Mouse (Mus musculus) neural tube, embryonic 11.5 days (tissue): ENCODE data around the gene D930020B18Rik. TPM values are rescaled to one million over a fixed set of nuclear protein-coding genes. Genes with fewer than 3 reads are reported as not detected.

ENCODE experiments used
- ATAC-seq: fragments of 200-750 bp; cut with Nextera tagmentation; 2 replicates; pipeline ENCODE4 v1.8.0; 2017; ENCODE audit warnings: moderate number of reproducible peaks, mild to moderate bottlenecking, moderate TSS enrichment, moderate library complexity; ENCODE audit not compliant: insufficient read depth, low FRiP score, low TSS enrichment
- DNase-seq: peaks from one replicate; pipeline ENCODE4 v3.0.0-alpha.2; 2015; ENCODE audit warnings: low spot score
- H3K27ac ChIP-seq: fragments of 300-500 bp; sonication (generic); 2 replicates; pipeline ENCODE4 v1.5.1; 2014; ENCODE audit warnings: low read depth, mild to moderate bottlenecking, low read length
- H3K27me3 ChIP-seq: fragments of 300-500 bp; sonication (generic); 2 replicates; pipeline ENCODE4 v1.6.1; 2014; ENCODE audit warnings: mild to moderate bottlenecking, low read length, mixed read lengths; ENCODE audit not compliant: control insufficient read depth, insufficient read depth
- H3K36me3 ChIP-seq: fragments of 300-500 bp; sonication (generic); 2 replicates; pipeline ENCODE4 v1.6.1; 2014; ENCODE audit warnings: mild to moderate bottlenecking, low read length, moderate library complexity, mixed read lengths; ENCODE audit not compliant: control insufficient read depth, insufficient read depth
- H3K4me1 ChIP-seq: fragments of 300-500 bp; sonication (generic); 2 replicates; pipeline ENCODE4 v1.6.1; 2014; ENCODE audit warnings: low read length, mixed read lengths; ENCODE audit not compliant: control insufficient read depth, insufficient read depth
- H3K4me2 ChIP-seq: fragments of 300-500 bp; sonication (generic); 2 replicates; pipeline ENCODE4 v1.6.1; 2014; ENCODE audit warnings: low read depth, mild to moderate bottlenecking, moderate library complexity
- H3K4me3 ChIP-seq: fragments of 300-500 bp; sonication (generic); 2 replicates; pipeline ENCODE4 v1.5.1; 2014; ENCODE audit warnings: low read depth, low read length
- H3K9ac ChIP-seq: fragments of 300-500 bp; sonication (generic); 2 replicates; pipeline ENCODE4 v1.6.1; 2014; ENCODE audit warnings: mild to moderate bottlenecking, low read length
- H3K9me3 ChIP-seq: fragments of 300-500 bp; sonication (generic); 2 replicates; pipeline ENCODE4 v1.6.1; 2016; ENCODE audit warnings: low read length; ENCODE audit not compliant: control insufficient read depth
- WGBS: fragments of 180-500 bp; shearing (Covaris S2); extraction: QIAGEN DNeasy Blood & Tissue Kit; methylation state at CpG from one replicate; pipeline ENCODE4 v1.1.7; 2014; 5-methylcytosine and 5-hydroxymethylcytosine counted together
- polyA plus RNA-seq: library from polyadenylated mRNA; unstranded; fragments of >200 nt; fragmentation: Nextera tagmentation; extraction: Ambion mirVana; gene quantifications from 2 replicates; pipeline ENCODE4 v1.2.1, GENCODE M21; 2014

The D930020B18Rik gene
- polyA plus RNA-seq, 1 experiment from 2014 or later = not detected

DNA sequence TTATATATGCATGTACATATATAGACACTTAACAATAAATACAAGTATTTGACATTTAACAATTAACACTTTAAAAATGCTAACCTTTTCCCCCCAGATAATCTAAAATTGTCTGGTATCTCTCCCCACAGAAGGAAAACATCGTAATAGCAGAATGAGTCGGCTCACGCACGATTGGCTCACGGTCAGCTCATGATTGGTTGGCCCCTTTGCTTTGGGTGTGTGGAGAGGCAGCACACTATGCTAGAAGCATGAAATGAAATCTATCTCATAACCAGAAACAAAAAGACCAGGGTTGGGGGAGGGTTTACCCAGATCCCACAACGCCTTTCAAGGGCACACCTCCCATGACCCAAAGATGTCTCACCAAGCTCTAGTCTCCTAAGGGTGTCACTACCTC lies 63.5 kb downstream of the D930020B18Rik start:
- Histone ChIP-seq H3K27ac (no peak overlapping the region), H3K4me2 (no peak overlapping the region), H3K36me3 (no peaks in the 10 kb centered on the region), H3K4me1 (no peaks in the 10 kb centered on the region), H3K4me3 (no peak overlapping the region), H3K27me3 (no peaks in the 10 kb centered on the region), H3K9ac (no peak overlapping the region), H3K9me3 (no peaks in the 10 kb centered on the region)
- DNase-seq = no peak
- WGBS = 92% methylated on average over 6 of the region's 6 CpGs
- no peak for ATAC-seq

DNA sequence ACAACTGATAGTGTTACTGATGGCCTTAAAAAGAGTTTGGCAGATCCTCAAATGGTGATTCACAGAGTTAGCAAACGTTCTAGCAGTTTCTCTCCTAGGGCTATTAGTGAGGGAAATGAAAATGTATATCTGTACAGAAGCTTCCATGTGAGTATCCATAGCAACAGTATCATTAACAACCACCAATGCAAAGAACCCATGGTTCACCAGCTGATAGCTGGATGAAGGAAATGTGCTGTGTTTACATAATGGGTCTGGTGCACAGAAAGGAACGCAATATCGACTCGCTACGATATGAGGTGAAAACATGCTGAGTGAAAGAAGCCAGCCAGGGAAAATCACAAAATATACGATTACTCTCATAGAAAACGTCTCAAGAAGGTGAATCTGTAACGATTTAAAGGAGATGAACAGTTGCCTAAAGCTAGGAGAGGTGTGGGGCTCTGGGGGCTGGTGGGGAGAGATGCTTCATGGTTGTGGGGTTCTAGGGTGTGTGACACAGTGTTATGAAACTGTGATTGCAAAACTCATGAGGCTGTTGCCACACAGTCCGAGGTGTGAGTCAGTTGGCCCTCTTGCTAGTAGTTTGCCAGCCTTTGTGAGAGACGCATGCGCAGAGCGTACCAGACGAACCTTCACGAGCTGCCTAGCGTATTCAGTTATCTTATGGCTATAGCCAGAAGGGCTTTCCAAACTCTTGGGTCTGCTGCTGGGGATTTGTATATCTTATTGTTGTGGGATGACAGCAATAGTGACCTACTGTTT lies 64.2 kb downstream of the D930020B18Rik start:
- WGBS = 88% methylated on average over 15 of the region's 15 CpGs
- Histone ChIP-seq H3K27me3 (no peaks in the 10 kb centered on the region), H3K9me3 (no peaks in the 10 kb centered on the region), H3K27ac (no peak overlapping the region), H3K36me3 (no peaks in the 10 kb centered on the region), H3K9ac (no peak overlapping the region), H3K4me1 (no peaks in the 10 kb centered on the region), H3K4me3 (no peak overlapping the region), H3K4me2 (no peak overlapping the region)
- no peak for ATAC-seq
- DNase-seq = no peak

DNA sequence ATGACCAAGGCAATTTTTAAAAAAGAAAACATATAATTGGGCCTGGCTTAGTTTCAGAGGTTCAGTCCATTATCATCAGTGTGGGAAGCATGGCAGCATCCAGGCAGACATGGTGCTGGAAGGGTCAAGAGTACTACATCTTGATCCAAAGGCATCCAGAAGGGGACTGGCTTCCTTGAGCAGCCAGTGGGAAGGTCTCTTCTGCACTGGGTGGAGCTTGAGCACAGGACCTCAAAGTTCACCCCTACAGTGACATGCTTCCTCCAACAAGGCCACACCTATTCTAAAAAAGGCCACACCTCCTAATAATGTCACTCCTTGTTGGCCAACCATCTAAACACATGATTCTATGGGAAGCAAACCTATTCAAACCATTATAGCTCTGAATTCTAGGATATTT lies 75.5 kb downstream of the D930020B18Rik start:
- no peak for DNase-seq
- Histone ChIP-seq H3K27ac (no peak overlapping the region), H3K9me3 (no peaks in the 10 kb centered on the region), H3K4me3 (no peak overlapping the region), H3K4me2 (no peak overlapping the region), H3K27me3 (no peaks in the 10 kb centered on the region), H3K36me3 (no peaks in the 10 kb centered on the region), H3K9ac (no peak overlapping the region), H3K4me1 (no peaks in the 10 kb centered on the region)
- ATAC-seq = no peak

GRCm38 (mm10) chr10:121718896-121719585 lies 77.7 kb downstream of the D930020B18Rik start:
- Histone ChIP-seq H3K4me1 (no peaks in the 10 kb centered on the region), H3K27me3 (no peaks in the 10 kb centered on the region), H3K4me2 (no peak overlapping the region), H3K9me3 (no peaks in the 10 kb centered on the region), H3K9ac (no peak overlapping the region), H3K36me3 (no peaks in the 10 kb centered on the region), H3K4me3 (no peak overlapping the region), H3K27ac (no peak overlapping the region)
- DNase-seq = no peak
- ATAC-seq = no peak
- WGBS = 94% methylated on average over 18 of the region's 18 CpGs

- WGBS = 94% methylated on average over 13 of the region's 13 CpGs
- Histone ChIP-seq H3K4me2 (no peak overlapping the region), H3K27me3 (no peaks in the 10 kb centered on the region), H3K4me1 (no peaks in the 10 kb centered on the region), H3K4me3 (no peak overlapping the region), H3K36me3 (no peaks in the 10 kb centered on the region), H3K27ac (no peak overlapping the region), H3K9me3 (no peaks in the 10 kb centered on the region), H3K9ac (no peak overlapping the region)
- no peak for ATAC-seq
- DNase-seq = no peak
Measured at GRCm38 (mm10) chr10:121720701-121721100, 79.3 kb downstream of the D930020B18Rik start.

GRCm38 (mm10) chr10:121726505-121726904 lies 85.1 kb downstream of the D930020B18Rik start:
- no peak for DNase-seq
- Histone ChIP-seq H3K9me3 (no peaks in the 10 kb centered on the region), H3K9ac (no peak overlapping the region), H3K4me1 (no peaks in the 10 kb centered on the region), H3K27me3 (no peaks in the 10 kb centered on the region), H3K27ac (no peak overlapping the region), H3K4me2 (no peak overlapping the region), H3K36me3 (no peaks in the 10 kb centered on the region), H3K4me3 (no peak overlapping the region)
- WGBS = 84% methylated on average over 4 of the region's 4 CpGs
- ATAC-seq = no peak

GRCm38 (mm10) chr10:121727151-121727550 lies 85.8 kb downstream of the D930020B18Rik start:
- Histone ChIP-seq H3K27me3 (no peaks in the 10 kb centered on the region), H3K27ac (no peak overlapping the region), H3K36me3 (no peaks in the 10 kb centered on the region), H3K9me3 (no peaks in the 10 kb centered on the region), H3K4me1 (no peaks in the 10 kb centered on the region), H3K9ac (no peak overlapping the region), H3K4me3 (no peak overlapping the region), H3K4me2 (no peak overlapping the region)
- no peak for DNase-seq
- ATAC-seq = no peak
- 72% methylated on average over 4 of the region's 4 CpGs for WGBS

GRCm38 (mm10) chr10:121728226-121728625 lies 86.8 kb downstream of the D930020B18Rik start:
- Histone ChIP-seq H3K9ac (no peak overlapping the region), H3K36me3 (no peaks in the 10 kb centered on the region), H3K4me2 (no peak overlapping the region), H3K9me3 (no peaks in the 10 kb centered on the region), H3K4me1 (no peaks in the 10 kb centered on the region), H3K27ac (no peak overlapping the region), H3K4me3 (no peak overlapping the region), H3K27me3 (no peaks in the 10 kb centered on the region)
- DNase-seq = no peak
- 97% methylated on average over 4 of the region's 4 CpGs for WGBS
- ATAC-seq = no peak
